Mouse (Mus musculus): ENCODE data around the gene Slc35c2. TPM values are rescaled to one million over a fixed set of nuclear protein-coding genes. Genes with fewer than 3 reads are reported as not detected.

Gene Slc35c2
- polyA plus RNA-seq, 1 experiment from 2014 or later: 65.6 TPM

- Histone ChIP-seq H3K27me3 (replicated peaks) (peaks cover 51% of the 10 kb centered on the region), H3K4me1 (peaks cover 18% of the 10 kb centered on the region), H3K4me2 (no peak overlapping the region), H3K27ac (replicated peaks) (no peak overlapping the region), H3K9me3 (replicated peaks) (no peaks in the 10 kb centered on the region), H3K36me3 (no peaks in the 10 kb centered on the region), H3K9ac (replicated peaks) (no peak overlapping the region), H3K4me3 (replicated peaks) (no peak overlapping the region)
- WGBS: 86% methylated on average over 8 of the region's 8 CpGs
- no peak for ATAC-seq (ENCODE audit: low FRiP score)
Observed at GRCm38 (mm10) chr2:165252381-165252780, 35.3 kb downstream of the Slc35c2 start.

GRCm38 (mm10) chr2:165250903-165251302 lies 36.8 kb downstream of the Slc35c2 start:
- no peaks in the 10 kb centered on the region for H3K36me3 ChIP-seq
- peaks cover 49% of the 10 kb centered on the region for H3K27me3 ChIP-seq (replicated peaks)
- no peaks in the 10 kb centered on the region for H3K9me3 ChIP-seq (replicated peaks)
- H3K4me2 ChIP-seq: no peak overlapping the region
- no peak overlapping the region for H3K27ac ChIP-seq (replicated peaks)
- ATAC-seq (ENCODE audit: low FRiP score): no peak
- no peak overlapping the region for H3K4me3 ChIP-seq (replicated peaks)
- no peak overlapping the region for H3K9ac ChIP-seq (replicated peaks)
- H3K4me1 ChIP-seq: peaks cover 13% of the 10 kb centered on the region
- WGBS: 22% methylated on average over 1 of the region's 1 CpGs

DNA sequence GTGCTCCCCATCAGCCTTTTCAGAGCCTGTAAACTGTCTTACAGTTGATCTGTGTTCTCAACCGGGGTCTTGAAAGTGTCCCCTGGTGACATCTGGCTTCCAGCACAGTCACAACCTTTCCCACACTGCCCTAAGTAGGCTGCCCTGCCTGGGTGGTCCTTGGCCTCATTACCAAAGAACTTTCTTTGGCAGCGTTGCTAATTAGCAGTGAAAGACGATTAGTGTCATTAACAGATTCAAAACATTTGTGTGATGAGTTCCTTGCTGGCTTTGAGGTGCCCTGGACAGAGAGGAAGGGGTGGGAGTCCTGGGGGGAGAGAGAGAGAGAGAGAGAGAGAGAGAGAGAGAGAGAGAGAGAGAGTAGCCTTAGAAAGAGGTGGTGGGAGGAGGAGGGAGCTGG lies 38.7 kb downstream of the Slc35c2 start:
- Histone ChIP-seq H3K4me3 (replicated peaks) (no peak overlapping the region), H3K27ac (replicated peaks) (no peak overlapping the region), H3K4me1 (peaks cover 5% of the 10 kb centered on the region), H3K4me2 (no peak overlapping the region), H3K9me3 (replicated peaks) (no peaks in the 10 kb centered on the region), H3K27me3 (replicated peaks) (peaks cover 42% of the 10 kb centered on the region), H3K9ac (replicated peaks) (no peak overlapping the region), H3K36me3 (no peaks in the 10 kb centered on the region)
- 6% methylated on average over 3 of the region's 3 CpGs for WGBS
- ATAC-seq (ENCODE audit: low FRiP score): no peak

- 16% methylated on average over 11 of the region's 11 CpGs for WGBS
- Histone ChIP-seq H3K9ac (replicated peaks) (no peak overlapping the region), H3K4me3 (replicated peaks) (no peak overlapping the region), H3K4me2 (no peak overlapping the region), H3K9me3 (replicated peaks) (no peaks in the 10 kb centered on the region), H3K36me3 (no peaks in the 10 kb centered on the region), H3K27ac (replicated peaks) (no peak overlapping the region), H3K4me1 (peaks cover 16% of the 10 kb centered on the region), H3K27me3 (replicated peaks) (peaks cover 30% of the 10 kb centered on the region)
- no peak for ATAC-seq (ENCODE audit: low FRiP score)
Observed at GRCm38 (mm10) chr2:165246349-165246748, 41.3 kb downstream of the Slc35c2 start.

GRCm38 (mm10) chr2:165243122-165243720 lies 44.4 kb downstream of the Slc35c2 start:
- Histone ChIP-seq H3K27me3 (replicated peaks) (peaks cover 57% of the 10 kb centered on the region), H3K9me3 (replicated peaks) (no peaks in the 10 kb centered on the region), H3K4me3 (replicated peaks) (no peak overlapping the region), H3K9ac (replicated peaks) (peak overlapping the region; percentile 26; the same call in 1 of the 2 replicates), H3K4me1 (peaks cover 21% of the 10 kb centered on the region), H3K4me2 (peak overlapping the region; percentile 35), H3K36me3 (no peaks in the 10 kb centered on the region), H3K27ac (replicated peaks) (peak overlapping the region; percentile 4; the same call in 1 of the 2 replicates)
- under 1% methylated on average over 11 of the region's 11 CpGs for WGBS
- ATAC-seq (ENCODE audit: low FRiP score): peak; percentile 29; the same call in 1 of the 2 replicates

- no peak overlapping the region for H3K27ac ChIP-seq (replicated peaks)
- H3K9ac ChIP-seq (replicated peaks): no peak overlapping the region
- no peak for ATAC-seq (ENCODE audit: low FRiP score)
- peak overlapping the region; percentile 35 for H3K4me2 ChIP-seq
- no peaks in the 10 kb centered on the region for H3K36me3 ChIP-seq
- H3K4me1 ChIP-seq: peaks cover 21% of the 10 kb centered on the region
- no peak overlapping the region for H3K4me3 ChIP-seq (replicated peaks)
- H3K9me3 ChIP-seq (replicated peaks): no peaks in the 10 kb centered on the region
- 3% methylated on average over 13 of the region's 13 CpGs for WGBS
- H3K27me3 ChIP-seq (replicated peaks): peaks cover 62% of the 10 kb centered on the region
Observed at GRCm38 (mm10) chr2:165242575-165242974, 45.1 kb downstream of the Slc35c2 start.

DNA sequence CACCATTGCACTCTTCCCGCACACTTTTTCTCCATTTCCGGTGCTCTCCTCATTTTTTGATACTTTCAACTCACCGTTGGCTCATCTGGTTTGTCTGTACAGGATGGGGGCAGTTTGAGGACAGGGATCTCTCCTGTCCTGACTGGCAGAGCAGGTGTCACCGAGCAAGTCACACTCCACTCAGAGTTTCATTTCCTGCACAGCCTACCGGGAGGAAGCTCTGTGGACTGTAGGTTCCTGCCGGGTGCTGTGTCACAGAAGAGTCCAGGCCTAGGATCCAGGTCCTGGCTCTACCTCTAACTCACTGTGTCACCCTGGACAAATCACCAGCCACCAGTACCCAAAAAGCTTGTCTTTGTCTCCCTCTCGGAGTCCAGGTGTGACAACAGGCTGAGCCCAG lies 45.9 kb downstream of the Slc35c2 start:
- peaks cover 21% of the 10 kb centered on the region for H3K4me1 ChIP-seq
- no peak for ATAC-seq (ENCODE audit: low FRiP score)
- 63% methylated on average over 7 of the region's 7 CpGs for WGBS
- H3K27me3 ChIP-seq (replicated peaks): peaks cover 61% of the 10 kb centered on the region
- H3K9me3 ChIP-seq (replicated peaks): no peaks in the 10 kb centered on the region
- H3K36me3 ChIP-seq: no peaks in the 10 kb centered on the region
- H3K4me3 ChIP-seq (replicated peaks): no peak overlapping the region
- H3K27ac ChIP-seq (replicated peaks): no peak overlapping the region
- H3K4me2 ChIP-seq: no peak overlapping the region
- no peak overlapping the region for H3K9ac ChIP-seq (replicated peaks)

DNA sequence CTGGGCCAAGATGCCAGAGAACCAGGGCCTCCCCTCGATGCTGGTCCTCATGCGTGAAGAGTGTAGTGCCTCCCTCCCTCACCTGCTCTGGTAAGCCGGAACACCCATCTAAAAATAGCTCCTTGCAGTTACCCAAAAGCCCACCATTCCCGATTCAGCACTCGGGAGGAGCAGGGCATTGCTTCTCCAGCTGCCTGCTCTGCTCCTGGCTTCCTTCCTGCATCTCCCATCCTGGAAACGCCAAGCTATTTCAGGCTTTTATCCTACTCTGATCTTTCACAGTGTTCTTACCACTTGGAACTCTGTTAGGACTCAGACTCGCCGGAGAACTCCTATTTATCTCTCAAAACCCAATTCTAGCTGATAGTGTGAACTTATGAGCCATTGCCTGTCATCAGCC lies 47.3 kb downstream of the Slc35c2 start:
- Histone ChIP-seq H3K36me3 (no peaks in the 10 kb centered on the region), H3K4me3 (replicated peaks) (no peak overlapping the region), H3K27me3 (replicated peaks) (peaks cover 67% of the 10 kb centered on the region), H3K9me3 (replicated peaks) (no peaks in the 10 kb centered on the region), H3K27ac (replicated peaks) (no peak overlapping the region), H3K4me1 (peaks cover 24% of the 10 kb centered on the region), H3K9ac (replicated peaks) (no peak overlapping the region), H3K4me2 (no peak overlapping the region)
- 45% methylated on average over 8 of the region's 8 CpGs for WGBS
- ATAC-seq (ENCODE audit: low FRiP score): no peak

DNA sequence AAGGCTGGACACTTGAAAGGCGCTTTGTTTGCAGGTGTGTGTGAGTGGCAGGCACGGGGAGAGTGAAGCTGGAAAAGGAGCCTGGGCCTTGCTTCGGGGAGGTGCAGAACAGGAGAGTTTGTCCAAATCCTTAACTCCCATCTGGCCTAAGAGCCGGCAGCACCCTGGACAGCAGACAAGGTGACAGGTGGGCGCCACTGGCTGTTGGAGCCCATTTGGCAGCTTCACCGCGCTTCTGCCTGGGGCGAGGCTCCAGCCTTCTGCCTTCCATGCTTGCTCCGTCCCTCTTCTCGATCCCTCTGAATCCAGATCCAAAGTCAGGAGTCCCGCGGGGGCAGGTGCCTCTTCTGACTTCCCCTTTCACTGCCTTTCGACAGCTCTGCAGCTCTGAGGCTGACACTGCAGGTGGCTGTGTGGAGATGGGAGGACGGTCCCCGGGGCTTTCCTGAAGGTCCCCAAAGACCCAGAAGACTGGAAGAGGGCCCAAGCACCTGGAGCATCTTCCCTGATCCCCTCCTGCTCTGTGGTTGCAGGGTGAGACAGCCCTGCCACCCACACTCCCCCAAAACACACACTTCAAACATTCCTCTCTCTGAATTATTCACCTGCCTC lies 48.0 kb downstream of the Slc35c2 start:
- 18% methylated on average over 15 of the region's 15 CpGs for WGBS
- H3K27me3 ChIP-seq (replicated peaks): peaks cover 70% of the 10 kb centered on the region

DNA sequence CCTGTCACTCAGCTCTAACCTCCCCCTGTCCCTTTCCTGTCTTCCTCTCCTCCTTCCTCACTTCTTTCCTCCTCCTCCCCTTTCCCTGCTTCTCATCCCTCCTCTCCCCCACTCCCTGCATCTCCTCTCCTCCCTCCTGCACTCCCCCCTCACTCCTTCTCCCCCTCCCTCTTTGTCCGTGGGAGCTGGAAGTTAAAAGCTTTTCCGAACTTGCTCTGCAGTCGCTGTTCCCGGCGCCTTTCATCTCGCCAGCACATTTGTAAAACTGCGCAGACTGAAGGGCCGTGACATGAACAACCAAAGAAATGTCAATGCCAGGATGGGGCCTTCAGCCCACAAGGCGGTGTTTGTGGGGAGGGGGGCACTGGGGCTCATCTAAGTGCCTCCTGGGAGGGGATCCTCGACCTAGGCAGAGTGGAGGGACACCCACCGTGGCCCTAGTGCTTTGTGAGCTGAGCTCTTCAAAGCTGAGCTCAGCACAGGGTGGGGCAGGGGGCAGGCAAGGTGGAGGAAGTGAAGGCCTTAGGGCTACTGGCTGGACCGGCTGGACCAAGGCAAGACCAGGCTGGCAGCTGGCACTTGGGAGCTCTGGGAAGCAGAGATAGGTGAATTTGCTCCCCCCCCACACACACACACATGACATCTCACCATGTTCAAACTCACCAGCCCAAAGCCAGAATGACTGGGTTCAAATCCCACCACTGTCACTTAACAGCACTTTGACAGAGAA lies 49.1 kb downstream of the Slc35c2 start:
- H3K4me1 ChIP-seq: peaks cover 37% of the 10 kb centered on the region
- no peaks in the 10 kb centered on the region for H3K9me3 ChIP-seq (replicated peaks)
- no peaks in the 10 kb centered on the region for H3K36me3 ChIP-seq
- H3K27ac ChIP-seq (replicated peaks): no peak overlapping the region
- 5% methylated on average over 12 of the region's 12 CpGs for WGBS
- H3K27me3 ChIP-seq (replicated peaks): peaks cover 69% of the 10 kb centered on the region
- H3K9ac ChIP-seq (replicated peaks): no peak overlapping the region
- no peak overlapping the region for H3K4me2 ChIP-seq
- no peak for ATAC-seq (ENCODE audit: low FRiP score)
- H3K4me3 ChIP-seq (replicated peaks): no peak overlapping the region

More for the DNA sequence above, 48.0 kb downstream of the Slc35c2 start:
- no peaks in the 10 kb centered on the region for H3K9me3 ChIP-seq (replicated peaks)
- no peak overlapping the region for H3K4me3 ChIP-seq (replicated peaks)
- H3K27ac ChIP-seq (replicated peaks): no peak overlapping the region
- H3K4me1 ChIP-seq: peaks cover 31% of the 10 kb centered on the region
- H3K36me3 ChIP-seq: no peaks in the 10 kb centered on the region
- no peak for ATAC-seq (ENCODE audit: low FRiP score)
- no peak overlapping the region for H3K4me2 ChIP-seq
- no peak overlapping the region for H3K9ac ChIP-seq (replicated peaks)

- H3K27me3 ChIP-seq (replicated peaks): peaks cover 82% of the 10 kb centered on the region
- no peaks in the 10 kb centered on the region for H3K36me3 ChIP-seq
- H3K9ac ChIP-seq (replicated peaks): peak within 1 kb of the TSS; percentile 70
- H3K4me3 ChIP-seq (replicated peaks): peak within 1 kb of the TSS; percentile 66
- H3K27ac ChIP-seq (replicated peaks): peak within 1 kb of the TSS; percentile 67
- peak; percentile 83 for ATAC-seq (ENCODE audit: low FRiP score)
- peak within 1 kb of the TSS; percentile 89 for H3K4me2 ChIP-seq
- under 1% methylated on average over 41 of the region's 60 CpGs for WGBS
- no peaks in the 10 kb centered on the region for H3K9me3 ChIP-seq (replicated peaks)
- peaks cover 30% of the 10 kb centered on the region for H3K4me1 ChIP-seq
Observed at GRCm38 (mm10) chr2:165234613-165235291, 52.9 kb downstream of the Slc35c2 start, which contains the start of gene Cdh22. Cdh22 (minus strand) TSS chr2:165234853.

Measured in neural tube, embryonic 15.5 days (tissue).